Mouse (Mus musculus) lung, adult 2 months (tissue): ENCODE data around the gene Ranbp17.

Experiments
- CTCF ChIP-seq: fragments of 200-500 bp; IDR thresholded peaks from 2 replicates; pipeline ENCODE4 v1.5.1; 2011; ENCODE audit warnings: mild to moderate bottlenecking, low read length, control low read depth; ENCODE audit not compliant: insufficient read depth
- POLR2A ChIP-seq: fragments of 200-500 bp; IDR thresholded peaks from 2 replicates; pipeline ENCODE4 v1.6.1; 2011; ENCODE audit warnings: low read depth, mild to moderate bottlenecking, control low read depth, low read length, borderline replicate concordance; ENCODE audit errors: extremely low read depth

GRCm38 (mm10) chr11:33170489-33170888 lies 343.1 kb downstream of the Ranbp17 start:
- peak; percentile 71 for TF ChIP-seq CTCF
- TF ChIP-seq POLR2A = no peak
